Mouse (Mus musculus): ENCODE measurements around the gene Hoxd8.

Hoxd8 gene

DNA sequence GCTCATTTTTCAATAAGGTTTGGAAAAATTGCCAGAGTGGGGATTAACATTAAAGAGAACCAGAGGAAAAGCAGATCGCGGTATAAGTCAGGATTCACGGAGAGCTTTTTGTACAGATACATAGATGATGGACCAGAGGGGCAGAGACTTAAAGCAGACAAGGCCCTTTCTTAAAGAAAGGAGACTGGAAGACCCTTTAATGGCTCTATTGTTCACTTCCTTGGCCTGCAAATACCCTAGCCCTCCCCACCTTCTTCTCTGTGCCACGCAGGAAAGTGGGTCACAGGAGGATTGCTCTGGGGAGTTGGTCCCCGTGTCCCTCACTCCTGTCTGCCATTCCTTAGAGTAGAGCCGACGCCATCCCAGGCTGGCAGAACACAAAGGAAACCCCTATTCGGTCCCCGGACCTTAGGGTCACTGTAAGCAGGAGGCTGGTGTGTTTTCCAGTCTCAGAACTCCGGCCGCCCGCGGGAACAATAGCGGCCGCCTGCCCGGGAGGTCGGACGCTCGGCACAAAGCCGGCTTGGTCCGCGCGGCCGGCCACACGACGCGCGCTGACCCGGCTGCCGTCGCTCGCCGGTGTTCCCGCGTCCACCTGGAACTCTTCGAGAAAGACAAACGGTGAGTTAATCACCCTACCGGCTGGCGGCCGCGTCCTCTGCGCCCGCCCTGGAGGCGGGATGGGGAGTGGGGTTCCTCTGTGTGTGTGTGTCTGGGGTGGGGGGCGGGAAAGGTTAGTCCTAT is 48.2 kb downstream of the Hoxd8 start:
- no peak for DNase-seq (ENCODE audit: low read depth)

- no peak for DNase-seq (ENCODE audit: low read depth)
Measured at GRCm38 (mm10) chr2:74753175-74753523, 48.7 kb downstream of the Hoxd8 start.

GRCm38 (mm10) chr2:74753711-74754110 is 49.3 kb downstream of the Hoxd8 start:
- no peak for DNase-seq (ENCODE audit: low read depth)

Measured in induced T-regulatory cell, adult 2 months (primary cell).